In genomic region chr4:129586943-129587342, GRCm38 (mm10) we compare ENCODE assay signal across 31 mouse cellular contexts. TPM values are rescaled to one million over a fixed set of nuclear protein-coding genes. Genes with fewer than 3 reads are reported as not detected.
DNase-seq lines count a peak whose midpoint lies in the region; ATAC-seq and TF ChIP-seq lines count a peak whose summit lies in the region.
"Had no signal": no experiment of that assay in that cellular context is flagged by ENCODE, and none has a peak within 500 bp of the region (broad histone marks: within the 10 kb centered on the region; RNA-seq: fewer than 3 reads in every experiment).

No protein-coding gene starts in this region.

- peaks cover 15 to 36% of the 10 kb centered on the region in 2 experiments for H3K4me1 ChIP-seq in liver, embryonic 14.5 days (replicated peaks; ENCODE audit: control insufficient read depth in 2 of 2, insufficient read depth in 2 of 2, low read length in 1 of 2)
- peaks cover 11% of the 10 kb centered on the region for H3K4me1 ChIP-seq in liver, embryonic 11.5 days (replicated peaks; ENCODE audit: control insufficient read depth, insufficient read depth, low read length)
- H3K4me1 ChIP-seq in kidney, embryonic 16.5 days (ENCODE audit: insufficient read depth, low read length), result peaks cover 13% of the 10 kb centered on the region
- peaks cover 39% of the 10 kb centered on the region for H3K4me1 ChIP-seq in liver, embryonic 16.5 days (ENCODE audit: control insufficient read depth, low read depth, low read length)

- peaks cover 12% of the 10 kb centered on the region for H3K36me3 ChIP-seq in liver, embryonic 14.5 days (replicated peaks; ENCODE audit: control insufficient read depth, insufficient read depth, low read depth)
- peaks cover 11% of the 10 kb centered on the region for H3K36me3 ChIP-seq in liver, embryonic 11.5 days (ENCODE audit: control insufficient read depth, insufficient read depth, low read length)
- H3K36me3 ChIP-seq in kidney, embryonic 16.5 days (ENCODE audit: insufficient read depth, low read length), result peaks cover 17% of the 10 kb centered on the region
- H3K36me3 ChIP-seq in liver, embryonic 16.5 days (ENCODE audit: control insufficient read depth, insufficient read depth), result peaks cover 11% of the 10 kb centered on the region

- H3K9me3 ChIP-seq in liver, embryonic 14.5 days (ENCODE audit: control insufficient read depth, low read length), result no peaks in the 10 kb centered on the region
- H3K9me3 ChIP-seq in liver, embryonic 11.5 days (ENCODE audit: control insufficient read depth, low read length), result no peaks in the 10 kb centered on the region
- no peaks in the 10 kb centered on the region for H3K9me3 ChIP-seq in kidney, embryonic 16.5 days (ENCODE audit: low read length)
- no peaks in the 10 kb centered on the region for H3K9me3 ChIP-seq in liver, embryonic 16.5 days (replicated peaks; ENCODE audit: control insufficient read depth, low read length)
- H3K9me3 ChIP-seq: heart, embryonic 12.5 days; hindbrain, embryonic 13.5 days; lung, embryonic 15.5 days; midbrain, embryonic 12.5 days; neural tube, embryonic 13.5 days had no signal

- peak overlapping the region; percentile 25; the same call in 1 of the 2 replicates for H3K27ac ChIP-seq in liver, embryonic 14.5 days
- no peak overlapping the region for H3K27ac ChIP-seq in liver, embryonic 11.5 days (ENCODE audit: low read depth, low read length)
- peak overlapping the region; percentile 58 for H3K27ac ChIP-seq in kidney, embryonic 16.5 days (ENCODE audit: low read length)
- H3K27ac ChIP-seq in liver, embryonic 16.5 days (ENCODE audit: low read length), result peak overlapping the region; percentile 44
- H3K27ac ChIP-seq: gastrocnemius, adult 2 months; heart, adult 2 months; hindbrain, embryonic 13.5 days; layer of hippocampus, adult 2 months; lung, embryonic 15.5 days; midbrain, embryonic 12.5 days; neural tube, embryonic 13.5 days had no signal

- TF ChIP-seq CTCF in liver, embryonic 14.5 days (IDR thresholded peaks at IDR 0.05; ENCODE audit: low read depth), result no peak

- ATAC-seq in liver, embryonic 14.5 days (ENCODE audit: insufficient read depth), result no peak
- no peak for ATAC-seq in liver, embryonic 11.5 days (replicated peaks; ENCODE audit: low FRiP score)
- ATAC-seq in kidney, embryonic 16.5 days (ENCODE audit: low FRiP score, low TSS enrichment), result 0 out of 2 replicates have a peak, but pooled peaks have one; percentile 37
- ATAC-seq in liver, embryonic 16.5 days (ENCODE audit: low read depth), result no peak
- no peak for ATAC-seq in granulocyte monocyte progenitor cell, adult 5-6 weeks (replicated peaks; ENCODE audit: poor library complexity, severe bottlenecking)
- ATAC-seq: forebrain, embryonic 14.5 days; intestine, embryonic 16.5 days; Patski had no signal

- no peak overlapping the region for H3K9ac ChIP-seq in liver, embryonic 14.5 days (replicated peaks)
- no peak overlapping the region for H3K9ac ChIP-seq in liver, embryonic 11.5 days (ENCODE audit: low read depth, low read length)
- H3K9ac ChIP-seq in kidney, embryonic 16.5 days (replicated peaks; ENCODE audit: low read length), result no peak overlapping the region
- H3K9ac ChIP-seq in liver, embryonic 16.5 days (ENCODE audit: low read depth, low read length), result no peak overlapping the region
- H3K9ac ChIP-seq: heart, embryonic 12.5 days; hindbrain, embryonic 13.5 days; lung, embryonic 15.5 days; midbrain, embryonic 12.5 days; neural tube, embryonic 13.5 days had no signal

- DNase-seq in kidney, adult 11 months, result peak; percentile 62
- DNase-seq in kidney, postnatal 10 days, result no peak
- DNase-seq in liver, embryonic 14.5 days (ENCODE audit: low read depth in 3 of 3, low spot score in 3 of 3), result no peak
- no peak for DNase-seq in liver, embryonic 11.5 days (ENCODE audit: low spot score)
- DNase-seq in layer of hippocampus, adult 8-10 months (ENCODE audit: low spot score in 2 of 2), result no peak
- DNase-seq: adrenal gland, postnatal 25 days; cerebellum, adult 11-12 months; cerebellum, adult 9-11 months; gastrocnemius, adult 2 months; gastrocnemius, postnatal 36 days; heart, adult 2 months; heart, postnatal 4 days; left cerebral cortex, postnatal 4 days; lung, postnatal 36 days; thymus, adult 2 months; thymus, postnatal 36 days had no signal

- H3K4me3 ChIP-seq in liver, embryonic 14.5 days (ENCODE audit: insufficient read depth in 1 of 2, low read depth in 2 of 2, low read length in 2 of 2), result no peak overlapping the region
- H3K4me3 ChIP-seq in liver, embryonic 11.5 days (ENCODE audit: low read depth, low read length), result no peak overlapping the region
- H3K4me3 ChIP-seq in kidney, embryonic 16.5 days (ENCODE audit: low read length), result no peak overlapping the region
- no peak overlapping the region for H3K4me3 ChIP-seq in liver, embryonic 16.5 days (ENCODE audit: low read depth, low read length)
- H3K4me3 ChIP-seq: gastrocnemius, adult 2 months; heart, adult 2 months; heart, embryonic 12.5 days; hindbrain, embryonic 13.5 days; layer of hippocampus, adult 2 months; lung, embryonic 15.5 days; midbrain, embryonic 12.5 days; neural tube, embryonic 13.5 days had no signal

- no peak overlapping the region for H3K4me2 ChIP-seq in liver, embryonic 14.5 days (ENCODE audit: low read depth)
- no peak overlapping the region for H3K4me2 ChIP-seq in liver, embryonic 11.5 days
- H3K4me2 ChIP-seq in kidney, embryonic 16.5 days (replicated peaks; ENCODE audit: low read depth, low read length), result no peak overlapping the region
- no peak overlapping the region for H3K4me2 ChIP-seq in liver, embryonic 16.5 days (ENCODE audit: low read depth, low read length)
- H3K4me2 ChIP-seq: heart, embryonic 12.5 days; hindbrain, embryonic 13.5 days; lung, embryonic 15.5 days; midbrain, embryonic 12.5 days; neural tube, embryonic 13.5 days had no signal

- no peaks in the 10 kb centered on the region for H3K27me3 ChIP-seq in liver, embryonic 14.5 days (ENCODE audit: control insufficient read depth, insufficient read depth, low read length)
- H3K27me3 ChIP-seq in liver, embryonic 11.5 days (replicated peaks; ENCODE audit: control insufficient read depth, insufficient read depth, low read length), result no peaks in the 10 kb centered on the region
- no peaks in the 10 kb centered on the region for H3K27me3 ChIP-seq in kidney, embryonic 16.5 days (ENCODE audit: insufficient read depth, low read length)
- H3K27me3 ChIP-seq in liver, embryonic 16.5 days (ENCODE audit: control insufficient read depth, insufficient read depth, low read depth, low read length), result no peaks in the 10 kb centered on the region
- H3K27me3 ChIP-seq: heart, embryonic 12.5 days; hindbrain, embryonic 13.5 days; lung, embryonic 15.5 days; midbrain, embryonic 12.5 days; neural tube, embryonic 13.5 days; Patski had no signal

- WGBS in liver, embryonic 14.5 days (ENCODE audit: insufficient replicate concordance), result 66% methylated on average over 1 of the region's 1 CpGs
- 69% methylated on average over 1 of the region's 1 CpGs for WGBS in liver, embryonic 11.5 days
- 24% methylated on average over 1 of the region's 1 CpGs for WGBS in kidney, embryonic 16.5 days
- WGBS in liver, embryonic 16.5 days (ENCODE audit: insufficient replicate concordance), result 65% methylated on average over 1 of the region's 1 CpGs

- no peak for TF ChIP-seq EP300 in liver, embryonic 14.5 days (IDR thresholded peaks at IDR 0.05; ENCODE audit: low read depth)

RNA-seq across cellular contexts. Expression of gene Fam167b, which starts 8.6 kb away (rescaled TPM):
- polyA plus RNA-seq in liver, embryonic 14.5 days (2012; rRNA removed), result 7.6 TPM in 2 replicates
- polyA plus RNA-seq in liver, embryonic 14.5 days (2014; fragmentation: Nextera tagmentation; extraction: Ambion mirVana), result 5.4 and 5.8 TPM in 2 replicates
- 9.2 and 9.3 TPM in 2 replicates for polyA plus RNA-seq in liver, embryonic 11.5 days (2014; fragmentation: Nextera tagmentation; extraction: Ambion mirVana)
- 35.9 and 37.8 TPM in 2 replicates for polyA plus RNA-seq in kidney, embryonic 16.5 days (2015; fragmentation: Nextera tagmentation; extraction: Ambion mirVana)
- polyA plus RNA-seq in liver, embryonic 16.5 days (2015; fragmentation: Nextera tagmentation; extraction: Ambion mirVana), result 6.9 and 7.5 TPM in 2 replicates
- total RNA-seq in layer of hippocampus, adult 8-10 months (2022), result 1 to 10 TPM in 2 of 4 experiments, under 1 TPM in 1, not detected in 1; 0.70 to 2.4 (median 2.3) TPM
- not detected in 2 replicates for total RNA-seq in granulocyte monocyte progenitor cell, adult 5-6 weeks (2014; fragmentation: Nextera tagmentation)
- total RNA-seq in granulocyte monocyte progenitor cell, adult 5-6 weeks (2017), result not detected in 2 replicates
- total RNA-seq: common myeloid progenitor, adult 5-6 weeks; gastrocnemius, adult 2 months; gastrocnemius, postnatal 36 days; left cerebral cortex, postnatal 4 days; megakaryocyte, adult 5-6 weeks; MEL had no signal
- polyA plus RNA-seq: forebrain, embryonic 14.5 days; Patski had no signal

RNA-seq across cellular contexts. Expression of gene Lck, which starts 13.5 kb away (rescaled TPM):
- polyA plus RNA-seq in liver, embryonic 14.5 days (2012; rRNA removed), result 2.7 and 3.1 TPM in 2 replicates
- 3.9 TPM in 2 replicates for polyA plus RNA-seq in liver, embryonic 14.5 days (2014; fragmentation: Nextera tagmentation; extraction: Ambion mirVana)
- polyA plus RNA-seq in liver, embryonic 11.5 days (2014; fragmentation: Nextera tagmentation; extraction: Ambion mirVana), result 5.5 and 6.0 TPM in 2 replicates
- polyA plus RNA-seq in kidney, embryonic 16.5 days (2015; fragmentation: Nextera tagmentation; extraction: Ambion mirVana), result 10.8 and 13.0 TPM in 2 replicates
- polyA plus RNA-seq in liver, embryonic 16.5 days (2015; fragmentation: Nextera tagmentation; extraction: Ambion mirVana), result 3.1 and 3.2 TPM in 2 replicates
- 1 to 10 TPM; 2.4 to 4.7 (median 3.6) TPM for total RNA-seq in layer of hippocampus, adult 8-10 months (2022)
- 0.15 and 5.8 TPM in 2 replicates for total RNA-seq in granulocyte monocyte progenitor cell, adult 5-6 weeks (2014; fragmentation: Nextera tagmentation)
- 2.5 and 4.8 TPM in 2 replicates for total RNA-seq in granulocyte monocyte progenitor cell, adult 5-6 weeks (2017)
- total RNA-seq: gastrocnemius, adult 2 months had no signal

RNA-seq across cellular contexts. Expression of gene Eif3i, which starts 13.5 kb away (rescaled TPM):
- polyA plus RNA-seq in liver, embryonic 14.5 days (2012; rRNA removed), result 223 and 242 TPM in 2 replicates
- 201 and 225 TPM in 2 replicates for polyA plus RNA-seq in liver, embryonic 14.5 days (2014; fragmentation: Nextera tagmentation; extraction: Ambion mirVana)
- polyA plus RNA-seq in liver, embryonic 11.5 days (2014; fragmentation: Nextera tagmentation; extraction: Ambion mirVana), result 329 and 341 TPM in 2 replicates
- polyA plus RNA-seq in kidney, embryonic 16.5 days (2015; fragmentation: Nextera tagmentation; extraction: Ambion mirVana), result 296 and 307 TPM in 2 replicates
- 133 and 142 TPM in 2 replicates for polyA plus RNA-seq in liver, embryonic 16.5 days (2015; fragmentation: Nextera tagmentation; extraction: Ambion mirVana)
- 100 to 1,000 TPM; 119 to 128 (median 123) TPM for total RNA-seq in layer of hippocampus, adult 8-10 months (2022)
- total RNA-seq in granulocyte monocyte progenitor cell, adult 5-6 weeks (2014; fragmentation: Nextera tagmentation), result 335 and 353 TPM in 2 replicates
- total RNA-seq in granulocyte monocyte progenitor cell, adult 5-6 weeks (2017), result 257 and 296 TPM in 2 replicates

RNA-seq across cellular contexts. Expression of gene Tmem234, which starts 13.5 kb away (rescaled TPM):
- polyA plus RNA-seq in liver, embryonic 14.5 days (2012; rRNA removed), result 78.5 and 84.2 TPM in 2 replicates
- 108 and 129 TPM in 2 replicates for polyA plus RNA-seq in liver, embryonic 14.5 days (2014; fragmentation: Nextera tagmentation; extraction: Ambion mirVana)
- 207 and 228 TPM in 2 replicates for polyA plus RNA-seq in liver, embryonic 11.5 days (2014; fragmentation: Nextera tagmentation; extraction: Ambion mirVana)
- 216 and 221 TPM in 2 replicates for polyA plus RNA-seq in kidney, embryonic 16.5 days (2015; fragmentation: Nextera tagmentation; extraction: Ambion mirVana)
- 104 and 106 TPM in 2 replicates for polyA plus RNA-seq in liver, embryonic 16.5 days (2015; fragmentation: Nextera tagmentation; extraction: Ambion mirVana)
- 10 to 100 TPM; 77.3 to 91.3 (median 84.6) TPM for total RNA-seq in layer of hippocampus, adult 8-10 months (2022)
- 68.9 and 102 TPM in 2 replicates for total RNA-seq in granulocyte monocyte progenitor cell, adult 5-6 weeks (2014; fragmentation: Nextera tagmentation)
- 73.9 and 74.9 TPM in 2 replicates for total RNA-seq in granulocyte monocyte progenitor cell, adult 5-6 weeks (2017)

RNA-seq across cellular contexts. Expression of gene Dcdc2b, which starts 27.1 kb away (rescaled TPM):
- polyA plus RNA-seq in liver, embryonic 14.5 days (2012; rRNA removed), result 0.28 and 0.47 TPM in 2 replicates
- 0.19 and 0.61 TPM in 2 replicates for polyA plus RNA-seq in liver, embryonic 14.5 days (2014; fragmentation: Nextera tagmentation; extraction: Ambion mirVana)
- polyA plus RNA-seq in liver, embryonic 11.5 days (2014; fragmentation: Nextera tagmentation; extraction: Ambion mirVana), result 0.57 and 1.5 TPM in 2 replicates
- polyA plus RNA-seq in kidney, embryonic 16.5 days (2015; fragmentation: Nextera tagmentation; extraction: Ambion mirVana), result 2.6 and 3.2 TPM in 2 replicates
- 0.46 and 0.91 TPM in 2 replicates for polyA plus RNA-seq in liver, embryonic 16.5 days (2015; fragmentation: Nextera tagmentation; extraction: Ambion mirVana)
- 1 to 10 TPM; 4.0 to 7.9 (median 5.9) TPM for total RNA-seq in layer of hippocampus, adult 8-10 months (2022)
- total RNA-seq in granulocyte monocyte progenitor cell, adult 5-6 weeks (2014; fragmentation: Nextera tagmentation), result 1.1 and 4.0 TPM in 2 replicates
- total RNA-seq in granulocyte monocyte progenitor cell, adult 5-6 weeks (2017), result not detected in 2 replicates
- total RNA-seq: common myeloid progenitor, adult 5-6 weeks; MEL had no signal
